Mouse (Mus musculus): ENCODE results near the gene Zfyve1.

Zfyve1 gene

DNA sequence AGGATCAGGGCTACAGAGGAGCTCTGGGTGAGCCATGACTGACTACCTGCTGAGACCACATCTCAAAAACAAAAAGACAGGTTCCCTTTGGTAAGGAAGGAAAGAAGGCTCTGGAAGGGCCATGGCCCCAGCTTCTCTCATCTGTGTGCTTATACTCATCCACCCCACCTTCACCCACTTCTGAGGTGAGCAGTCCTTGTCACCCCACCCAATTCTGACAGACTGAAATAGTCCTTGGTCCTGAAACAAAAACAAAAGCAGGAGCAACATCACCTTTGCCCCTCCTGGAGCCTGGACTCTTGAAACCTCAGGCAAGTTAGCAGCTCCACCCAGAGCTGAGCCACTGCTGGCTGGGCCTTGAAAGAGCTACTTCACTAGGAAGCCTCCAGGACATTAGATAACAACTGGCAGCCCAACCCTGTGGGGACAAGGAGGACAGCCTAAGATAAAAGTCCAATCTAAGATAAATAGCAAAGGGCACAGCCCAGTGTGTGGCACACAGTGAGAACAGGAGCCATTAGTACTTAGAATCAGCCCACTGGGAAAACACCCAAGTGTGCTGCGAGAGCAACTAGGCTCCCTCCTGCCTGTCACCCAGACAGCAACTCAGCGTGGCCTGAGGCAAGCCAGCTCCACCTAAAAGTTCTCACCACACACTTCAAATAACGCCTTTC is 18.0 kb downstream of the Zfyve1 start:
- DNase-seq, result peak in 1 of 2 experiments; percentile 20

DNA sequence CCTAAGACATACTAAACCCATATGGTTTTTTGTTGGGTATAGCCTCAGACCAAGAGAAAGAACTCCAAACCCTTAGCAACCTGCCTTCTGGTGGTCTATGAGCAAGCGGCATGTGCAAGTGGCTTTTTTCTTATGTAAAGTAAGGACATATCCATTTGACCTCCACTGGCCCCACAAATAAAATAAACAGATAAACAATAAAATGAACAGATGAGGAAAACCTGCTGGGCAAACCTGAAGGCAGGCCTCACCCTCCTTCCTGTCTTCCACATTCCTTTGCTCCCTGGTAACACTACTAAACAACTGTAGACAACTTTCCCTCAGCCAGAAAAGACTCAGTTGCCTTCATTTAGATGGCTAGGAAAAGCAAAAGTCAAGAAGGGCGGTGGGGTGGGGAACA is 18.7 kb downstream of the Zfyve1 start:
- no peak for DNase-seq

DNA sequence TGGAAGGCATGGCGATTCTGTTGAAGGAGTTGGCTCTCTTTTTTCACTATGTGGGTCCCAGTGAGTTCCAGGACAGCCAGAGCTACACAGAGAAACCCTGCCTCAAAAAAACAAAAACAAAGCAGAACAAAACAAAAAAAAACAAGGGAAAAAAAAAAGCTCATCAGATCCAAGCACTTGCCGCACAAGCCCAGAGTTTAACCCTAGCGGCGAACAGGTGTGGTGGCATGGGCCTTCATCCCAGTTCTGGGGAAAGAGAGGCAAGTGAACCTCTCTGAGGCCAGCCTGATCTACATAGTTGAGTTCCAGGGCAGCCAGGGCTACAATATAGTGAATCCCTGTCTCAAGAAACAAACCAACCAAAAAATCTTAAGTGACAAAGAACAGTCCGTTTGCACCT is 19.6 kb downstream of the Zfyve1 start:
- DNase-seq, result no peak

DNA sequence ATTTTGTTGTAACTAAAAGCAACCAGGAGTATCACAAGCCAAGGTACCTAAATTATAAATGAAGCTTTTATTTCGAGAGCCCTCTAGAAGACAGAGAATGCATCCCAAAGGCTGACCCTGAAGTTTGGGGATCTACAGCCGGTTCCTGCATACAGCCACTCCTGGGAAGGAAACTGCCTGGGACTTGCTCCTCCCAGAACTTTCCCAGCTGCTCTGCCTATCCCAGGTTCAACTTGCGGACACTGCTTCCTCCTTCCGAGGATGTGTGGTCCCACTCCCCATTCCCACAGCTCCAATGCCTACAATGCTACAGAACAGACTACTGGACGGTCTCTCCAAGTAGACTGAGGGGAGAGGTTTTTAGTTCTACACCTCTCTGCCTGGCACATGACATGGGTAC is 24.3 kb downstream of the Zfyve1 start:
- no peak for DNase-seq

DNA sequence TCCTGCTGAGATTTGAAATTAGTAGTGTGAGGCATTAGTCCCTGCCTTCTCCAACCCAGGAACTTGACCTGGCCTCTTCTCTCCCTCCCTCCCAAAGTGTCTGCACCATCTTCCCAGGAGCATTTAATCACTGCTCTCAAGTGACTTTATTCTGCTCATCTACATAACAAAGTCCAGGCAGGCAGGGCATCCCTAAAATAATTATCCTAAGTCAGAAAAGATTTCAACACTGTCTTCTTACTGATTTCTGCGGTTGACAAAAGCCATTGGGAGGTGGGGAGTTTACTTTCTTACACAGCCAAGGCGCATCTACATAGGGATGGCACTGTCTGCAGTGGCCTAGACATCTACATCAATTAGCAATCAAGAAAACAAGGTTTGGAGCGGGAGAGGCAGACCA is 27.2 kb downstream of the Zfyve1 start:
- DNase-seq, result no peak

DNA sequence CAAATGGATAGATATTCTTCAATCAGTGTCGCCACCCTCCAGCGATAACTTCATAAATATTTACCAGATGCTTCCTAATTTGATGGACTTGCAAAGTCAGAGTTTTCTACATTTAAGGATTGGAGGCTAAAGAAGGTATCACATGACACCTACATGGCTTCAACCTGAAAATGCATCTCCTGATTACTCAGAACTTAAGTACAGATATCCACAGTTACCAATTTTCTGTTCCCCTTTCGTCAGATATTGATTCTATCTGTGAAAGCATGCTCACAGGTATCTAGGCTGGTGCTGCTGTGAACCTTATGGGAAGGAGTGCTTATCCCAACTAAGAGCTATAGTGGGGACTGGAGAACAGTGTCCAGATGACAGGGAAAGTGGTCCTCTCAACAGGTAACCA is 34.4 kb downstream of the Zfyve1 start:
- no peak for DNase-seq

DNA sequence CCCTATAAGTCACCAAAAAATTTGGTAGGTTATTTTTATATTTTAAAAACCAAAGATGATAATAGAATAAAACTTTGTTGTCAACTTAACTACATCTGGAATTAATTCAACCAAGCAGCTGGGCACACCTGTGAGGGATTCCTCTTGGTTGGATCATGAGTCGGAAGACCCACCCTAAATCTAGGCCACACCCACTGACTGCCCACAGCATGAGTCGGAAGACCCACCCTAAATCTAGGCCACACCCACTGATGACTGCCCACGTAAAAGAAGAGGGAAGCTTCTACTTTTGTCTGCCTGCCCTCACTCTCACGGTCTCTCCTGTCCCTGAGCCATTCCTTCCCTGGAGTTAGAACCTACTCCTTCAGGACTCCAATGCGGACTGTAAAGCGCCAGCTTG is 36.8 kb downstream of the Zfyve1 start:
- no peak for DNase-seq

DNA sequence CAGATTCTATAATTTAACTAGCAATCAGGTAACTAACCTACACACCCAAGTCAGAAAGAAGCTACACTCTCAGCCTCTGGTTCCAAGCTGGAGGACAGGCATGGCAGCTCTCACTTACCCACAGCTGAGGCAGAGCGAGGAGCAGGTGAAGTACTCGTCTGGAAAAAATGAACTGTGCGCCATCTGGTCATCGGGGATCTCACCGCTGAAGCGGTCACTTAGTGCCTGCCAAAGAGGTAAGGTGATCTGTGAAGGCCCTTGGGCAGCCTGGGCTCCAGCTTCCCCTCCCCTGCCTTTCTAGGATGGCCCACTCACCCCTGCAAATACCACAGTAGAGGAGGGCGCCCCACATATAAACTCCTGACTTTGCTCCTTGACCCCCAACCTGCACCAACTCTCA is 38.5 kb downstream of the Zfyve1 start:
- DNase-seq, result no peak

DNA sequence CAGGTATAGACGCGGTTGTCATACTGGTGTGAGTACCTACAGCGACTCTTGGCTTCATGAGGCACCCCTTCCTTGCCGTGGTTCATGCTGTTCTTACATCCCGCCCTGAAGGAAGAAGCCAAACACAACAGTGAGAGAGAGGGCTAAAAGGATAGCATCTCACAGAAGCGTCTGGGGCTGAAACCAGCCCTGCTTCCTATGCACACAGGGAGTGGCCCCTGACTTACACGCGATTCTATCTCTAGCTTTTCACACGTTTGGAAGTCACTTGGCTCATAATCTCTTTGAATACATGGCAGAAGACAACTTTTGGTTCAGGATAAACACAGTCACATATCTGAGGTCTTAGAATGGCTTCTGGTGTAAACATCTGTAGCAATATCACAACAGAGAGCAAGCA is 41.4 kb downstream of the Zfyve1 start:
- no peak for DNase-seq

DNA sequence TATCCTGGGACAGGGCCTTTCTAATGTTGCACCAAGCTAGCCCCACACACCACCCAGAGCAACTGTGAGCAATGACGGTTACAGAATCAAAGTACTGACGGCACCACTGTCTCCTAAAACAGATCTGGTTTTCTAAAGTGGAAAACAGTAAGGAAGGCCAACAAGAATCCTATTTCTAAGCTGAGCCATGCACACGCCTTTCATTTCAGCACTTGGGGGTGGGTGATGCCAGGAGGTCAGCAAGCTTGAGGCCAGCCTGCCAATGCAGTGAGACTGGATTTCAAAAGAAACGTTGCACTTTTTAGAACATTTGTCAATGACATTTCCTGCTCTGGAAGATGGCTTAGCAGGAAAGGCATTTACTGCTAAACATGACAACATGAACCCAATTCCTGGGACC is 43.2 kb downstream of the Zfyve1 start:
- DNase-seq, result no peak

DNA sequence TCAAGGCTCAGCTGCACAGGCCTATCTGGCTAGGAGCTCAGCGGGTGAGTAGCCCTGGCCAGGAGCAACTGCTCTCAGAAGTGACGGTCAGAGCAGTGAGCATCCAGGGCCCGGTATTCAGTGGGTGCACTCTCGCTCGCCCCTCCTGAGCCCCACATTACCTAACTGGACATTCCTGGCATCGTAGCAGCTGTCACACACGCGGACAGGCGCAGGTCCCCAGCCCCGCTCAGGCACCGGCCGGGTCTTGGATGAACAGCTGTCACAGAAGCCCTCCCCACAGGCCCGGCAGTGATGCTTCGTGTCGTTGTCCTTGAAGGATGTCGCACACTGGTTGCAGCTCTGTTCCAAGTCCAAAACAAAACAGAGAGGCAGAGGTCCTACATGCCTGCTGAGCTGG is 45.7 kb downstream of the Zfyve1 start:
- no peak for DNase-seq

DNA sequence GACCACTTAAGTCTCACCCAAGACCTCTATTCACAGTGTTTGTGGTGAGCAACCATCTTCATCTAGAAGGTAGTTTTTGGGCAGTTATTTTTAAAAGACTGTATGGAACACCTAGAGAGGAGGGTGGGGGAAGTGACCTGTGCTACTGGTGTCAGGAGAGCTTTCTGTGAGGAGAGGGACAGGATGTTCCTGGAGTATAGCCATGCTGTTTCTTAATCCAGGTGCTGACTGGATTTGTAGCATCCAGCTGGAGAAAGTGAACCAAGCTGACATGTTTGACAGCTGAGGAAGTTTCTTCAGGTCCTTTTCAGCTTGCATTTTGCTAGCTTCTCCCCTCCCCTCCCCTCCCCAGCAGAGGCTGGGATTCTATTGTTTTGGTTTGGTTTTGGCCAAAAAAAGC is 52.2 kb downstream of the Zfyve1 start:
- DNase-seq, result no peak

DNA sequence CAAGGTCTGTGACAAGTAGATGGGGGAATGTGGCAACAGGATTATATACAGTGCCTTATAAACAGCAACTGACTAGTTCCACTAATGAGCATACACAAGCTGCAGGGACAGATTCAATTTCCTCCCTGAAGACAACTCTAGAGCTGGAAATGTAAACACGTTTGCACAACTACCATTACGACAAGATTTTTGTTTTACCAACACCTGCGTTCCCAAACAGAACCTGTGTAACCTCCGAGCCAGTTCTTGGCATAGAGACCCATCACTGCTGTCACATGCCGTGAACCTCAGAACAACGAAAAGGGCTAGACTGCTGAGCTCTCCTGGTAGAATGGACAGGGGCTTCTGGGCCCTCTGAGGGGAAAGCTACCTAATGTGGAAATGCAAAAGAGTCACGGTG is 53.0 kb downstream of the Zfyve1 start:
- peak in 1 of 2 experiments; percentile 20 for DNase-seq

DNA sequence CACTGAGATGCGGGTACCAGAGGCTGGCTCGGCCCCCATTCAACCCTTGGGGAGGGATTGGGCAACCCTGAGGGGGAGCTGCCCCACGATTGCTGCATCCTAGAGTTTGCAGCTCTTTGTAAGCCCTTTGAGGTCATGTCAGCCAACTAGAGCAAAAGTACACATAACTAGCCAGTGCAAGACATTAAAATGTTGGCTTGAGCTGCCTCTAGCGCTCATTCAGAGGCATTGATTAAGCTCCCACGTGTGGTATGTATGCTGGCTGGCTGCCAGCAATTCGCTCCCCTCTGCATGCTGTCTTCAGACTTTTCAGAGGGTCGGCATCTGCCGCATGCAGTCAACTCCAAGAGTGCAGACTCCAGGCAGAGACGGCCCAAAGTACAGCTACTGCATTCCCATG is 61.0 kb downstream of the Zfyve1 start:
- no peak for DNase-seq

DNA sequence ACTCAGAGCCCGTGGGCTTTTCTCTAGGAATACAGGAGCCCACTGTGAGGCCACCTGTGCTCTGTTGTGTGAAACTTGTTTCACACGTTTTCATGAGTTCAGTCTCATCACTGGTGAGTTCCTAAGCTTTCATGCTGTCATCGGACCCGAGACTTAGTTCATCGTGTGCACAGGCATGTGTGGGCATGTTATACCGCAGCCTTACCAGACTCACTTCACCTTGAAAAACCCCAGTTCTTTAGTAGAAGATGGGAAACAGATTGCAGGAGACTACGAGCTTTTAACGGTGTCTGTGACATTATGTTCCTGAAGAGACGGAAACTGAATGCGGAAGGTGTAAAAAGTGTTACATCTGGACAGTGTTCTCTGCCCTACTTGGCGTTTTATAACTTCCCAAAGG is 61.6 kb downstream of the Zfyve1 start:
- DNase-seq, result no peak

DNA sequence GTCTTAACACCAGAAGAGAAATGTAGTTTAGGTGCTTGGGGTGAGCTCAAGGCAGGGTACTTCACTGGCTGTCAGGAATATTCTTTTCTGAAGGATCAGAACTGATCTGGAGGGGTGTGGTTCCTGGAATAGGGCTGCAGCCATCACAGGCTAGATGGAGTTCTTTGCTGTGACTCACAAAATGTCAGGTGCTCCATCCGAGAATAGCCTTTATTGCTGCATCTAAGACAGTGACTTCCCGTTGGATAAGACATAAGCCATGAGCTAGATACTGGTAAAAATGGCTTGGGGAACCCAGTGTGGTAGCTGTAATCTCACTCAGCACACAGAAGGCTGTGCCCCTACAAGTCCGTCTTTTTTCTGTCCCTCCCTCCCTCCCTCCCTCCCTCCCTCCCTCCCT is 62.8 kb downstream of the Zfyve1 start:
- no peak for DNase-seq

DNA sequence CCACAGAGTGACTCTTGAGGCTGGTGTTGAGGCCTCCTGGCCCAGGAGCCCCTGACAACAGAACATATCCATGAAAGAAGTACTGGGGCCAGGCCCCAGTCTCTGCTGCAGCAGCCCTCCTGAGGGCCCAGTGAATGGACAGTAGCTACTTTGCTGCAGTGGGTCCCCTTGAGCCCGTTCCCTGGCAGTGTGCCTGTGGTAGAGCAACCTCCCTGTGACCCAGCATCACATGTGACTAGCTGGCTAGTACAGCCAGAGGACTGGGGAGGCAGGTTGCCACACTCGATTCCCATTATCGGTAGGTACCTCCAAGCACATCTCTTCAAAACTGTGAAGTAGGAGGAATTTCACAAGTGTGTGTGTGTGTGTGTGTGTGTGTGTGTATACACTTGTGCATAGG is 64.1 kb downstream of the Zfyve1 start:
- DNase-seq, result no peak

DNA sequence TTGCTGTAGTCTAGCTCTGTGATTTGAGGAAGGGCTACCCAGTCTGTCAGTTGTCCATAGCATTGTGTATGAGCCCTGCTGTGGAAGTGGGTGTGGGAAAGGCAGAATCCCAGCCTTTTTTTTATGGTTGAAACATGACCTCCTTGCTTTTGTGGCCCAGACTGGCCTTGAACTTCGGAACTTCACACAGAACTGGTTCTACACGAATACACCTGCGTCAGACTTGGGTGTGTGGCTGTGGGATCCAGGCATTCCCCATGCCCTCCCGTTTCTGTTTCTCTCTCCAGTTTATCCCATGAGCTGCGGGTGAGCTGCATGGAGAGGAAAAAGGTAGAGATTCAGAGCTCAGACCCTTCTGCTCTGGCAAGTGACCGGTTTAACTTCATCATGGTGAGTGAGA is 65.0 kb downstream of the Zfyve1 start:
- no peak for DNase-seq

DNA sequence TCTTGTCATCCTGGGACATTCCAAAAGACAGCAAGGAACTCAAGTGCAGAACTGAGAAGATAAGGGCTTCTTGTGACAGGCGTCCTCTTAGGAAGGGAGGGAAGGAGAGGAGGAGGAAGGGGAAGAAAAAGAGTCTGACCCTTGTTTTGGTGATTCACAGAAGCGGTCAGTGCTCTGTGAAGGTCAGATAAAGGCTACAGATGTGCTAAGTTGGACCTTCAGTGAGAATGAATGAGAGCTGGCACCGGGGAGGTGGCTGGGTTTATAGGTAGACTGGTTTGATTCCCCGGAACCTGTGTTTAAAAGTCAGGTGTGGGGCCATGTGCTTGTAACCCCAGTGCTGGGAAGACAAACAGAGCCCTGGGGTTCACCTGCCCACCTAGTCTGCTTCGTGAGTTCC is 68.4 kb downstream of the Zfyve1 start:
- DNase-seq, result no peak

DNA sequence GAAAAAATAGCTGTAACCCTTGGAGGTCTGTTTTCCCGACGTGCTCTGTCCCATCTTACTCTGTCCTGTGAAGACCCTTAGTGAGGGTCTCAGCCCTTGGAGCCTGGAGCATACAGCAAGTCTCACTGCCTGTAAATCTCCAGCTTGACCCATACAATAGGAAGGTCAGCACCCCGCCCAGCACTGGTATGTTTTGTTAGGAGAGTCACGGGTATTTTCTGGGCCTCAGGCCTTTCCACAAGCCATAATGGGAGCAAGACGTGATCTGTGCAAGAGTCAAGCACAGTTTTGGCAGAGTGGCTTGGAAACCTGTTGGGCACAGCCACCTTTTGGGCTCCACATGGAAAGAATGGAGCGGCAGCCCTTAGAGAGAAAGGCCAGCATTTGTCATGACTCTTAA is 69.2 kb downstream of the Zfyve1 start:
- DNase-seq, result no peak

DNA sequence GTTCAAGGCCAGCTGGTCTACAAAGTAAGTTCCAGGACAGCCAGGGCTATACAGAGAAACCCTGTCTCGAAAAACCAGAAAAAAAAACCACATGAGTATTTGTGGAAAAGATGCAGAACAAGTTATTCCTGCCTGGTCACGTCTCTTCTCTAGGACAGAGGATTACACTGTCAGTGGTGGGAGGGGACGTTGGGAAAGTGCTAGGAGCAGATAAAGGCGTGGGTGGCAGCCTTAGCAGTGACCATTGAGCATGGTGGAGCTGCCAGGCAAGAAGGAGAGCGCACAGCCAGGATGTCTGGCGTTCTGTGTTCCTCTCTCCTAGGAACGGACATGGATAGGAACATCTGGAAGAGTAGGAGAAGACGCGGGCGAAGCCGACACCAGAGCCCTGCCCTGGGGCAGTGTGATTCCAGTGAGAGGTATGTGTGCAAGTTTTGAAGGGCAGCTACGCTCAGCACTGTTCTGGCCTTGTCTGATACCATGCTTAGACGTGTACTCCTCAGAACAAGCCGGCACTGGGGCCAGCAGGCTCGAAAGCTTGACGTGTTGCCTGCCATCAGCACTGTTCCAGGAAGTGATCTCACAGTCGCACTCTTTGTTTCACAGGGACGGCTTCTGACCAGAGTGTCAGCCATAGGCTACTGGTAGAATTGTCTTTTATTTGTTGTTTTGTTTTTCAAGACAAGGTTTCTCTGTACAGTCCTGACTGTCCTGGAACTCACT is 71.0 kb downstream of the Zfyve1 start:
- no peak for DNase-seq

DNA sequence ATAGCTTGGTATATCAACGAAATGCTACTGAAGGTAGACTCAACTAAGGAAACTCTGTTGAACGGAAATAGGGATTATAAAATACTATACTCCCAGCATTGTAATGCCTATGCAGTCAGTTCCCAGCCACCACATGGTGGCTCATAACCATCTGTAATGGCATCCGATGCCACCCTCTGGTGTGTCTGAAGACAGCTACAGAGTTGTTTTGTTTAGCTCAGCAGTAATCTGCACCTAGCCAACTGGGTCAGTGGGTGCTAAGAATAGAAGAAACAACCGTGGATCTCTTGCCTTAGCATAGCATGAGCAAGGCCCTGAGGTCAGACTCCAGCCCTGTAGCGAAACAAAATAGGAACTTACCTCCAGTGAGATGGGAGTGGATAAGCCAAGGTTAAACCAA is 72.7 kb downstream of the Zfyve1 start:
- DNase-seq, result no peak

DNA sequence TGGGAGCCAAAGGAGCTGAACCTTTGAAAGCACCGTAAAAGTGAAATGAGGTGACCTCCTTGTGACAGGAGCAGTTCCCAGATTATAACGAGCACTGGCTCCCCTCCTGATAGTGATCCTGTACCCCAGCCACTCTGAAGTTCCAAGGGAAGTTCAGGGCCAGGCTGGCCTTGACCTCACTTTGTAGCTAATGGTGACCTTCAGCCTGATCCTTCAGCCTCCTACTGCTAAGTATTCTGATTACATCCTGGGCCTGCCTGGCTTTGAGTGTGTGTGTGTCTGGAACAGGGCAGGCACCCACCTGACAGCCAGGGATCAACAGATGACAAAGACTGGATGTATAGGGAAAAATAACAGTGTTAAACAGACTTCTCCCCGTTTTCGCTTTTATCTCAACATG is 73.1 kb downstream of the Zfyve1 start:
- no peak for DNase-seq

DNA sequence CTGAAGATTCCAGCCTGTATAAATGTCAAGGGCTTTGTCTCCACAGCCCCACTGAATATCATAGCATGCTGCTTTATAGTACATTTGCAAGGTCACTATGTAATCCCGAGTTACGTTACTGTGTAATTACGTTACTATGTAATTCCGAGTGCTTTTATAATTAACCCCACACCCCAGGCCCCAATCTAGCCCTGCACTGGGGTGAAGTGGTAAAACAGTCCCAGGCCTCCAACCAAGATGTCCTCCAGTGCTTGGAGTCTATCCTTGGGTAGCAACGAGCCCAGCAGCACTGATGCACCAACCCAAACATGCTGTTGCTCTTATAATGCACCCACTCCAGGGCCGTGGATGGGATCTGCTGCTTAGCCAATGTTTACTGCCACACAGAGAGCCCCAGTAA is 74.0 kb downstream of the Zfyve1 start:
- no peak for DNase-seq

DNA sequence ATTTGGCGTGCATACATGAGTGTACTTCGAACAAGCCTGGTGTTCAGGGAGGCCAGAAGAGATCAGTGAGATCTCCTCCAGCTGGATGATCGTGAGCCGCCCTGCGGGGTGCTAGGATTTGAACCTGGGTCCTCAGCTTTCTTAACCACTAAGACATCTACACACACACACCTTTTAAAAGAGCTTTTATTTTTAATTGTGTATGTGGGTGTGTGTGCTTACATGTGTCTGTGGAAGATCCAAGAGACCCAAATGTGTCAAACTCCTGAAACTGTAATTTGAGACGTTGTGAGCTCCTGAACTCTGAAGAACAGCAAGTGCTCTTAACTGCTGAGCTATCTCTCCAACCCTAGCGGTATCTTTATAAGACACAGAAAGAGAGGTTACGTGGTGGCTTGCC is 75.9 kb downstream of the Zfyve1 start:
- DNase-seq, result no peak

All from lung, adult 18-20 months (tissue).